Mouse (Mus musculus) embryonic facial prominence, embryonic 11.5 days (tissue): ENCODE measurements around the gene Snx1. TPM values are rescaled to one million over a fixed set of nuclear protein-coding genes. Genes with fewer than 3 reads are reported as not detected.

ENCODE experiments used
- ATAC-seq: fragments of 200-750 bp; cut with Nextera tagmentation; replicated peaks from 2 replicates; pipeline ENCODE4 v1.8.0; 2017; ENCODE audit warnings: low read depth; ENCODE audit not compliant: insufficient number of reproducible peaks, low FRiP score, low TSS enrichment
- DNase-seq: peaks from one replicate; pipeline ENCODE4 v3.0.0-alpha.2; 2015; ENCODE audit warnings: low spot score
- H3K27ac ChIP-seq: fragments of 300-500 bp; sonication (generic); replicated peaks from 2 replicates; pipeline ENCODE4 v1.5.1; 2014; ENCODE audit warnings: mild to moderate bottlenecking, low read depth, low read length, control low read depth
- H3K27me3 ChIP-seq: fragments of 300-500 bp; sonication (generic); 2 replicates; pipeline ENCODE4 v1.6.1; 2014; ENCODE audit warnings: mild to moderate bottlenecking, low read length, moderate library complexity, mixed read lengths; ENCODE audit not compliant: control insufficient read depth, insufficient read depth
- H3K36me3 ChIP-seq: fragments of 300-500 bp; sonication (generic); replicated peaks from 2 replicates; pipeline ENCODE4 v1.6.1; 2014; ENCODE audit warnings: low read depth, mild to moderate bottlenecking, low read length, moderate library complexity, mixed read lengths; ENCODE audit not compliant: control insufficient read depth, insufficient read depth
- H3K4me1 ChIP-seq: fragments of 300-500 bp; sonication (generic); 2 replicates; pipeline ENCODE4 v1.6.1; 2014; ENCODE audit warnings: low read length, mixed read lengths; ENCODE audit not compliant: control insufficient read depth, insufficient read depth
- H3K4me2 ChIP-seq: fragments of 300-500 bp; sonication (generic); 2 replicates; pipeline ENCODE4 v1.6.1; 2014; ENCODE audit warnings: low read depth, mild to moderate bottlenecking, control low read depth, low read length, moderate library complexity
- H3K4me3 ChIP-seq: fragments of 300-500 bp; sonication (generic); 2 replicates; pipeline ENCODE4 v1.5.1; 2014; ENCODE audit warnings: low read depth, low read length, control low read depth
- H3K9ac ChIP-seq: fragments of 300-500 bp; sonication (generic); replicated peaks from 2 replicates; pipeline ENCODE4 v1.6.1; 2014; ENCODE audit warnings: mild to moderate bottlenecking, control low read depth, low read length
- H3K9me3 ChIP-seq: fragments of 300-500 bp; sonication (generic); replicated peaks from 2 replicates; pipeline ENCODE4 v1.6.1; 2016; ENCODE audit warnings: mild to moderate bottlenecking, low read length, inconsistent platforms, mixed read lengths; ENCODE audit not compliant: control insufficient read depth
- WGBS: fragments of 180-500 bp; shearing (Covaris S2); extraction: QIAGEN DNeasy Blood & Tissue Kit; methylation state at CpG from one replicate; pipeline ENCODE4 v1.1.7; 2014; 5-methylcytosine and 5-hydroxymethylcytosine counted together
- polyA plus RNA-seq: library from polyadenylated mRNA; unstranded; fragments of >200 nt; fragmentation: Nextera tagmentation; extraction: Ambion mirVana; gene quantifications from 2 replicates; pipeline ENCODE4 v1.2.1, GENCODE M21; 2014

Gene Snx1
- polyA plus RNA-seq, 1 experiment from 2014 or later: 144 TPM

- no peak overlapping the region for H3K4me3 ChIP-seq
- no peaks in the 10 kb centered on the region for H3K9me3 ChIP-seq
- 10% methylated on average over 6 of the region's 6 CpGs for WGBS
- ATAC-seq (no peak), DNase-seq (peak; percentile 90)
- H3K27ac ChIP-seq: no peak overlapping the region
- H3K9ac ChIP-seq: no peak overlapping the region
- no peaks in the 10 kb centered on the region; the same call in 1 of the 2 replicates for H3K36me3 ChIP-seq
- no peak overlapping the region for H3K4me2 ChIP-seq
- H3K4me1 ChIP-seq: no peaks in the 10 kb centered on the region
- no peaks in the 10 kb centered on the region for H3K27me3 ChIP-seq
Observed at GRCm38 (mm10) chr9:66144248-66144647, 17.9 kb upstream of the Snx1 start.

- 77% methylated on average over 1 of the region's 1 CpGs for WGBS
- Histone ChIP-seq H3K9ac (no peak overlapping the region), H3K4me3 (no peak overlapping the region), H3K27me3 (no peaks in the 10 kb centered on the region), H3K36me3 (no peaks in the 10 kb centered on the region; the same call in 1 of the 2 replicates), H3K4me2 (no peak overlapping the region), H3K4me1 (no peaks in the 10 kb centered on the region), H3K27ac (no peak overlapping the region), H3K9me3 (no peaks in the 10 kb centered on the region)
- ATAC-seq (no peak), DNase-seq (no peak)
Observed at GRCm38 (mm10) chr9:66142265-66142664, 15.9 kb upstream of the Snx1 start.

- H3K9ac ChIP-seq: no peak overlapping the region
- WGBS: 95% methylated on average over 7 of the region's 7 CpGs
- no peak for ATAC-seq
Observed at GRCm38 (mm10) chr9:66138193-66138592, 11.8 kb upstream of the Snx1 start.

GRCm38 (mm10) chr9:66135967-66136366, 9.6 kb upstream of the Snx1 start:
- Histone ChIP-seq H3K4me1 (no peaks in the 10 kb centered on the region), H3K27me3 (no peaks in the 10 kb centered on the region), H3K4me3 (no peak overlapping the region), H3K9me3 (no peaks in the 10 kb centered on the region), H3K9ac (no peak overlapping the region), H3K4me2 (no peak overlapping the region), H3K36me3 (no peaks in the 10 kb centered on the region; the same call in none of the 2 replicates), H3K27ac (no peak overlapping the region)
- WGBS: 55% methylated on average over 4 of the region's 4 CpGs
- no peak for ATAC-seq
- peak; percentile 35 for DNase-seq

More at GRCm38 (mm10) chr9:66138193-66138592, 11.8 kb upstream of the Snx1 start:
- no peaks in the 10 kb centered on the region for H3K4me1 ChIP-seq
- H3K4me2 ChIP-seq: no peak overlapping the region
- no peaks in the 10 kb centered on the region for H3K27me3 ChIP-seq
- no peaks in the 10 kb centered on the region; the same call in none of the 2 replicates for H3K36me3 ChIP-seq
- no peak overlapping the region for H3K4me3 ChIP-seq
- DNase-seq: no peak
- no peaks in the 10 kb centered on the region for H3K9me3 ChIP-seq
- H3K27ac ChIP-seq: no peak overlapping the region

GRCm38 (mm10) chr9:66131466-66131865, 5.1 kb upstream of the Snx1 start:
- Histone ChIP-seq H3K4me1 (no peaks in the 10 kb centered on the region), H3K4me2 (no peak overlapping the region), H3K36me3 (no peaks in the 10 kb centered on the region; the same call in none of the 2 replicates), H3K9ac (no peak overlapping the region), H3K27ac (no peak overlapping the region), H3K4me3 (no peak overlapping the region), H3K9me3 (no peaks in the 10 kb centered on the region), H3K27me3 (no peaks in the 10 kb centered on the region)
- 98% methylated on average over 2 of the region's 2 CpGs for WGBS
- ATAC-seq (no peak), DNase-seq (no peak)

GRCm38 (mm10) chr9:66127884-66128283, 1.5 kb upstream of the Snx1 start:
- H3K36me3 ChIP-seq: no peaks in the 10 kb centered on the region; the same call in 1 of the 2 replicates
- no peaks in the 10 kb centered on the region for H3K4me1 ChIP-seq
- H3K4me3 ChIP-seq: no peak overlapping the region
- 92% methylated on average over 4 of the region's 4 CpGs for WGBS
- no peak overlapping the region for H3K27ac ChIP-seq
- ATAC-seq: no peak
- H3K27me3 ChIP-seq: no peaks in the 10 kb centered on the region
- no peak for DNase-seq
- H3K9ac ChIP-seq: no peak overlapping the region
- no peaks in the 10 kb centered on the region for H3K9me3 ChIP-seq
- no peak overlapping the region for H3K4me2 ChIP-seq

- WGBS: 55% methylated on average over 6 of the region's 6 CpGs
- H3K9ac ChIP-seq: peak overlapping the region; percentile 73
- H3K4me2 ChIP-seq: peak overlapping the region; percentile 71
- H3K36me3 ChIP-seq: no peaks in the 10 kb centered on the region
- H3K4me1 ChIP-seq: no peaks in the 10 kb centered on the region
- H3K27me3 ChIP-seq: no peaks in the 10 kb centered on the region
- H3K4me3 ChIP-seq: peak overlapping the region; percentile 60
- no peak for DNase-seq
- 0 out of 2 replicates have a peak, but pooled peaks have one; percentile 1 for ATAC-seq
- no peaks in the 10 kb centered on the region for H3K9me3 ChIP-seq
- 0 out of 2 replicates have a peak overlapping the region, but pooled peaks have one; percentile 48 for H3K27ac ChIP-seq
Observed at GRCm38 (mm10) chr9:66127193-66127546, 783 bp upstream of the Snx1 start.

- H3K27me3 ChIP-seq: no peaks in the 10 kb centered on the region
- peak overlapping the region; percentile 60 for H3K4me3 ChIP-seq
- H3K4me2 ChIP-seq: peak overlapping the region; percentile 36
- no peaks in the 10 kb centered on the region for H3K4me1 ChIP-seq
- ATAC-seq (no peak), DNase-seq (no peak)
- WGBS: 59% methylated on average over 12 of the region's 12 CpGs
- no peaks in the 10 kb centered on the region for H3K9me3 ChIP-seq
- peak overlapping the region; percentile 11; the same call in 1 of the 2 replicates for H3K9ac ChIP-seq
- 0 out of 2 replicates have a peak overlapping the region, but pooled peaks have one; percentile 7 for H3K27ac ChIP-seq
- no peaks in the 10 kb centered on the region for H3K36me3 ChIP-seq
Observed at GRCm38 (mm10) chr9:66125543-66126455, 588 bp downstream of the Snx1 start.
